Mouse (Mus musculus) adrenal gland, postnatal 10 days (tissue): Measurements from ENCODE around the gene Il17a. TPM values are rescaled to one million over a fixed set of nuclear protein-coding genes. Genes with fewer than 3 reads are reported as not detected.
A peak's percentile ranks its signal among the peaks of the same experiment; 100 is the strongest.
"Not testable (repeated sequence)": the region's sequence is repeated elsewhere in the genome, so short reads cannot be mapped to it uniquely, and the experiment has no call there.

Source experiments
- DNase-seq: peaks from one replicate; pipeline ENCODE4 v3.0.0; 2021; ENCODE audit warnings: mixed read lengths
- long read RNA-seq, 2 experiments: library from polyadenylated mRNA; stranded (forward); transcript quantifications; one replicate each; pipeline ENCODE4 v2.0.0; 2021
- total RNA-seq, 2 experiments: library from RNA; stranded (reverse); gene quantifications; 2 replicates each; pipeline ENCODE4 v1.2.3; 2021

The Il17a gene
- total RNA-seq: not detected
- long read RNA-seq, experiment 1: 0 reads
- long read RNA-seq, experiment 2: 0 reads

- DNase-seq: no peak
Measured at GRCm38 (mm10) chr1:20730903-20731302, at the start of gene Il17a. TSS of gene Il17a (plus strand) at chr1:20730905.

DNA sequence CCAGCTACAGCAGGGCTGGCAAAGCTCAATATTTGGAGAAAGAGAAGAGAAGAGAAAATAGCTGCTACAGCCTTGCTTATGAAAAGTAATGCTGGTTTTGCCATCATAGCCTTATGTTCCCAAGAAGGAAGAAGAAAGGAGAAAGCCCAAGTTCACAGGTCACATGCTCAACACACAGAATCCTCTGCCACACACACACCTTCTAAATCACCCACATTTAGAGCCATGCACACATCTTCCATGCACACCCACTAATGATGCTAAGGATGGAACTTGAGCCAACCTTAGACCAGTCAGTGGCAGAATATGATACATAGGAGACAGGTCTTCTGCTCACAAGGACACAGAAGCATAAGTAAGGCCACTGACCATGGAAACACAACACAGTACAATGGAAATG, 47.9 kb upstream of the Il17a start:
- no peak for DNase-seq

- no peak for DNase-seq
Measured at GRCm38 (mm10) chr1:20683386-20683785, 47.3 kb upstream of the Il17a start.

- no peak for DNase-seq
Measured at GRCm38 (mm10) chr1:20683853-20684252, 46.9 kb upstream of the Il17a start.

DNA sequence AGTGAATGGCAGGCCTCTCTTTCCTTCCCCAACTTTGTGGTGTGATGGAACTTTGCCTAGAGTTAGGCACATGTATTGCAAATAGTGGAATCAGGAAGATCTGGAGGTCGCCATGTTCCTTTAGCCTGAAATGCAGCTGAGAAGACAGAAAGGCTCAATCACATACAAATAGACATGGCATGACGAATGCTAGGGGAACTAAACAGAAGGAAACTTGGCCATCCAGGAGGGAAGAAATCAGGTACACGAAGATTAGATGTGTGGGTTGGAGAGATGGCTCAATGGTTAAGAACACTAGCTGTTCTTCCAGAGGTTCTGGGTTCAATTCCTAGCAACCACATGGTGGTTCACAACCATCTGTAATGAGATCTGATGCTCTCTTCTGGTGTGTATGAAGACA, 46.3 kb upstream of the Il17a start:
- no peak for DNase-seq

DNA sequence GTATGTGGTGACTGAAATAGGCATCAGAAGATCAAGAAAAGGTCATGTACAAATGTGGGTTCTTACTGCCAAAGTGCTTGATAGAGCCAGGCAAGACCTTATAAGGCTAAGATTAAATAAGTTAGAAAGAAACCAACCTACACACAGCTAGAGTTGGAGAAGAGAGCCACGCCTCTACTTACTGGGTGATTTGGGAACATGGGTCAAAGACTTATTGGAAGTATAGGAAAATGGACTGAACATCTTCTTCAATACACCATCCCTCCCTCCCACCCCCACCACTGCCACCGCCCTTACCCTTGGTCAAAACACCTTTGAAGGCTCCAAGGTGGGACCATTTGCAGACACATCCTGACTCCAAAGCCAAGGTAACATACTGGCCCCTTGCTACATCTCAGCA, 45.3 kb upstream of the Il17a start:
- DNase-seq: no peak

- no peak for DNase-seq
Measured at GRCm38 (mm10) chr1:20685907-20686306, 44.8 kb upstream of the Il17a start.

GRCm38 (mm10) chr1:20691336-20691735, 39.4 kb upstream of the Il17a start:
- DNase-seq: no peak

DNA sequence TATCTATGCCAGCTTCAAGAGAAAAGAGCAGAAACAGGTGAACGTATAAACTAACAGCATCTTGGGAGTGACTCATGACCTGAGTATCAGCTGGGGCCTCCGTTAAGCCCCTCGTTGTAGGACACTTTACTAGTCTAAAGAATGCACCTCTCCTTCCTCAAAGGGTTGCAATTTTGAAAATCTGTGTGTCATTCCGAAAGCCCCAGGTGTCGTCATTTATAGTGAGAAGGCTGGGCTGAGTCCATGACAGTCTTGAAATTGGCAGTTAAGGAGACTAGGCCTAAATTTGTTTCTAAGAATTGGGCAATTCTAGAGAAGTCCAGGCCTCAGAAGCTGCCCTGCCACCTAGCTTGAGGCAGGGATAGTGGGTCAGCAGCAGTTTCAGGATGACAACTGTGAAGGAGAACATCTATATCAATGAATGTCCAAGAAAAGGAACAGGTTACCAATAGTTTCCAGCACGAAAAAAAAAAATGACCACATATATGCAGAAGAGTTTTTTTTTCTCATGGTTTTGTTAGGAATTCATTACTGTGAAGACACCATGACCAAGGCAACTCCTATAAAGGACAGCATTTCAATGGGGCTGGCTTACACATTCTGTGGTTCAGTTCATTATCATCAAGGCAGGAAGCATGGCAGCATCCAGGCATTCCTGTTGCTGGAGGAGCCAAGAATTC, 36.9 kb upstream of the Il17a start:
- no peak for DNase-seq

DNA sequence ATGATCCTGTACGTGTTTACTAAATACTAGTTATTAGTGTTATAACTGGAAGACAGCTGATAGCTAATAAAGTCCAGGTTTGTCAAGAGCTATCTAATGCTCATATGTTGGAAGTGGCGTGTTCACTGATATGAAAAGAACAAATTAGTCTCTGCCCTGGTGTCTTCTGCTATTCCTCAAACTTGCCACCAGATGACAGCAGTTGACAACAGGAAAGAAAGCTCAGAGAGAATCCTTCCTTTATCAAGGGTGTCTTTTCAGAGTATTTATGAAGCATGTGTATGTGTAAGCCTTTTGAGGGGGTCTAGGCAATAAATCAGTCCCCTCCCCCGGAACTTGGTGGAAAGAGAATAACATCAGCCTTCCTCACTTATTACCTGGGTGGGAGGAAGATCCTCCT, 30.7 kb upstream of the Il17a start:
- DNase-seq: peak; percentile 7

DNA sequence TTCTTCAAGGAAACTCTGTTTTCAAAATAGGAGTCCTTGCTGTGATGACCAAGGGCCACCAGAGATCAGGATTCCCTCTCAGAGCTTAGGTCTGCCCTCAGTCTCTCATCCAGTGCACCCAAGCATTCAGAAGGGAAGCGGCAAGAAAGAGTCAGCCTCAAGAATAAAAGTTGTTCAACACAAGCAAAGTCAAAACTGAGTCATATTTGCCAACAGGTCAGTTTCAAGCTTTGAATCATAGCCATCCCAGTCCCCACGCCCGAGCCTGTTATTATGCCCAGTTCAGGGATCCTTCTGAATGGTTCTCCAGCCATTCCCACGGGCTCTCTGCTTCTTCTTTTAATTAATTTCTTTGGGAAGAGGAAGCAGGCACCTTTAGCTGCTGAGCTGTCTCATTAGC, 5.9 kb downstream of the Il17a start:
- DNase-seq: no peak

GRCm38 (mm10) chr1:20738483-20738882, 7.8 kb downstream of the Il17a start:
- DNase-seq: no peak

- no peak for DNase-seq
Measured at GRCm38 (mm10) chr1:20740496-20740998, 9.8 kb downstream of the Il17a start.

DNA sequence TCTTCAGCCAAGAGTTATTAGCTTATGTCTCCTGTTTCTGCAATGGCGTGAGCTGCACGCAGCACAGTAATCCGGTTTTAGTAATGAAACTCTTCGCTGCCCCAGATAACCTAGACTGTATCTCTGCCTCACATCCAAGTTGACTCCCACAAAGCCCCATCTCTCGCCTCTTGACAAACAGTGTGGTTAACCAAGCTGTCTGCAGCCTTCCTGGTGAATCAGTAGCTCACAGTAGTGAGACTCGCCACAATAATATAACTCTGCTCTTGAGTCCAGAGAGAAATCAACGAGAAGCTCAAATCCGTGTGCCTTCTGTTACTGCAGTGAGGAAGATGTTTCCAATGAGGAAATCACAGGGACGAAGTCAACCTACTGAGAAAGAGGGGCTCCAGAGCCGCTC, 23.7 kb downstream of the Il17a start:
- no peak for DNase-seq

DNA sequence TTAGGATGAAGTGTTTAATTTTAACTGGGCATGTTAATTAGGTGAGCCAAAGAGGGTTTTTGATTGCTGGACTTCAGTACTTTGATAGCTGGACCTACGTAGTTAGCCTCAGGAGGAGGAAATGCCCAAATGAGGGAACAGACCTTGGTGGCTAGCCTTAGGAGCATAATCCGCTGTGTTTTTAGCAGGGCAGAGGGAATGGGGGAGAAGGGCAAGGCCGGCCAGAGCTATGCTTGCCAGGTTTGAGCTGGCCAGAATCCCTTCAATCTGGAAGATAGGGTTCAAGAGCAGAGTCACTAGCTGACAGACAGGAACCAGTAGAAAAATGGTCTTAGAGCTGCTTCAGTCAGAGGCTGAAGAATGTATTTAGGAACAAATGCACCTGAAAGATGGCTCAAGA, 26.9 kb downstream of the Il17a start:
- DNase-seq: peak; percentile 23

DNA sequence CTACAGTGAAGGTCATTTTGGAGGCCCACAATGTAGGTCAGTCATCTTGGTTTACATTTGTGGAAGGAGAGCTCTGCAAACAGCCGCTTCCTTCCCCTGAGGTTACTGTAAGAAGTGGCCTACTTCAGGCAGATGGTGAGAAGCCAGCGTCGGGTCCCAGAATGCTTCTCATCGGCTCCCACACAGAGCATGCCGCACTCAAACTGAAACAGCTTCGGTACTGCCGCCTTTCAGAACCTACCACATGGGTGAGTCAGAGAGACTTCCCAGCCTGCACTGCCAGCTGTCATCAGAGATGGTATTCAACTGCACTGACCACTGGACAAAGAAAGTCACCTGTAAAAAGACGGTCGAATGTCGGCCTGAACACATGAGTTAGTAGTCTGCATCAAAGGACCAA, 29.1 kb downstream of the Il17a start:
- DNase-seq: peak; percentile 5

DNA sequence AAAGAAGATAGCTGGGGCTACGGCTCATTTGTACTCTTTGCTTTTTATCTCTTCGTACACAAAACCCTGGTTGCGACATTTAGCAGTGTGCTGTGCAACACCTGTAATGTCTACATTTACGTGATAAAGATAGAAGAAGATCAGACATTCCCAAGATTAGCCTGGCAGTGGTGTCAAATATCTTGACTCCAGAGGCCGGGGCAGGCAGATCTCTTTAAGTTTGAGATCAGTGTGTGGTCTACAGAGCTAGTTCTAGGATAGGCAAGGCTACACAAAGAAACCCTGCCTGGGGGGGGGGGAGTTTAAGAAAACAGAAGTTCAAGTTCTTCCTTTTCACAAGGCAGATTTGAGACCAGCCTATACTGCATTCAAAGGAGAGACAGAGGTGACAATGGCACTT, 29.6 kb downstream of the Il17a start:
- no peak for DNase-seq

- DNase-seq: no peak
Measured at GRCm38 (mm10) chr1:20761411-20761810, 30.7 kb downstream of the Il17a start.

DNA sequence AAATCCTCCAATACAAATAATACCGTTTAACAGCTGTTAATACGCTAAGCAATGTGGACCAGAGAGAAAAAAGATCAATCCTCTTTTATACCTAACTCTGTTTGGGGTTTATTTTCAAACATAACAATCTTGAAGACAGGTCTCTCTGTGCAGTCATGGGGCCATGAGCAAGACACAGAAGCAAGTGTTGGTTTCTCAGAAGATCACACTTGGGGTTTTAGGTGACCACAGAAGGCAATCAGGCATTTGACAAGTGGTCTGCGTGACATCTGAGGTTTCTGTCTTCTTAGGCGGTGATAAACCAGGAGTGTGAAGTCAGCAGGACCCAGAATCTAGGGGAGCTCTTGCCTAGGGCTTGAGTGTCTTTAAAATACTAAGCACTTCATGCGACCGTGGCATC, 35.8 kb downstream of the Il17a start:
- no peak for DNase-seq

DNA sequence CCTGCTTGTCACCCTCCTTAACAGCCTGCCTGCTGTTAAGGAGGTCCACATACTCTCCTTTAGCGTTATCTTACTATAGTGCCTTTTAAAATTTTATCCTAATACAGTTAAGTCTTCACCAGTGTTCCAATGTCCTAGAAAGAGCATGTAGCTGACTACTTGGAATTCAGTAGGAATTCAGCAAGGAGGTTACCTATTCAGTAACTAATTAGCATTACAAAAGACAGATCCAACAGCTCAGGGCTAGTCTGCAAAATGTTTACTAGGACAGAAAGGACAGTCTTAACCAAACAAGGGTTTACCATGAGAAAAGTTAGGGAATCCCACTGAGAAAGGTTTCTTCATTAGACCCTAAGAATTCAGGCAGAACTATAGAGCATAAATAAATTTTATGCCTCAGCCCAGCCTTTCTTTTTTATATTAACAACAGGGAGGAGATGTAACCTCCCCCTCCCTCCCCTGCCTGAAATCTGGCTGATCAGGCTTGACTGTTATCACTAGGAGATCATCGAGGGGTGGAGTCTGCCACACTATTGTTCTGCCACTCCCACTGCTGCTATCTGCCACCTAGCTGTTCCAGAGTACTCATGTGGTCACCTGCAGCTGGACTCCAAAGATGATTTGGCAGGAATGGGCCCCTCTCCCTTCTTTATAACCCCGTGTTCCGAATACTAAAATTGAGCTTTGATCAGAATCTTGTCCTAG, 43.5 kb downstream of the Il17a start:
- DNase-seq: not testable (repeated sequence)

DNA sequence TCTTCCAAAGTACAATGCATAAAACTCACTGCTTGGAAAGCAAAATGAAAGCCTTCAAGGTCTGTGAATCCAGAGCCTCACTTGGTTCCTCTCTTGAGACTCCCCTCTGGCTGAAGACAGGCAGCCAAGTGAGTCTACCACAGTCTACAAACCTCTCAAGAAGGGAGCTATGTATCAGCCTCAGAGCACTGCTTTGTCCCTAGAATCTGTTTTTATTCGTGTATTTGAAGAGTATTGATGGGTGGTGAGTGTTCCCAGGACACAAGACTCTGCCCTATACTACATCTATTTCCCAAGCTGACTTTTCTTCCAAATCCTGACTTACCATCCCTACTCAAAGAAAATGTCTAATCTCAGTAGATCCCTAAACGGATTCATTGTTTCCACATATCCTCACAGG, 47.7 kb downstream of the Il17a start:
- DNase-seq: no peak
